Mouse (Mus musculus) C2C12 (cell line): ENCODE measurements at regions not wholly inside any gene's neighbourhood (a gene's known extent, or its start where the extent isn't known, plus 50 kb on each side); places are given as distances from the start of the nearest gene placed in this dataset.
"Not testable (repeated sequence)": the region's sequence is repeated elsewhere in the genome, so short reads cannot be mapped to it uniquely, and the experiment has no call there.

ENCODE experiments used
- H3K27me3 ChIP-seq: one replicate; pipeline ENCODE4 v1.6.1; 2011; ENCODE audit not compliant: control insufficient read depth, insufficient read depth, insufficient read length
- H3K36me3 ChIP-seq: one replicate; pipeline ENCODE4 v1.6.1; 2011; ENCODE audit not compliant: control insufficient read depth, insufficient read depth
- H3K4me3 ChIP-seq: one replicate; pipeline ENCODE4 v1.5.1; 2011; ENCODE audit warnings: mild to moderate bottlenecking, control low read depth; ENCODE audit not compliant: poor library complexity, insufficient read depth, severe bottlenecking
- H3K79me2 ChIP-seq: one replicate; pipeline ENCODE4 v1.6.1; 2011; ENCODE audit not compliant: control insufficient read depth, insufficient read depth
- H3K79me3 ChIP-seq: one replicate; pipeline ENCODE4 v1.6.1; 2011; ENCODE audit warnings: low read depth, control low read depth
- H3ac ChIP-seq: one replicate; pipeline ENCODE3; 2011; ENCODE audit warnings: low read depth; ENCODE audit not compliant: control insufficient read depth, insufficient read length
- CEBPB ChIP-seq: IDR thresholded peaks from one replicate; pipeline ENCODE4 v1.6.1; 2011; ENCODE audit warnings: low read depth, mild to moderate bottlenecking, control low read depth, moderate library complexity
- CTCF ChIP-seq: IDR thresholded peaks from one replicate; pipeline ENCODE4 v1.5.1; 2011; ENCODE audit not compliant: control insufficient read depth, insufficient read depth, insufficient read length
- FOSL1 ChIP-seq: IDR thresholded peaks from one replicate; pipeline ENCODE4 v1.8.0; 2011; ENCODE audit warnings: mild to moderate bottlenecking, low read length; ENCODE audit not compliant: poor library complexity, insufficient read depth, severe bottlenecking
- MAX ChIP-seq: IDR thresholded peaks from one replicate; pipeline ENCODE4 v1.6.1; 2011; ENCODE audit warnings: mild to moderate bottlenecking, control low read depth
- MYOD1 ChIP-seq: IDR thresholded peaks from one replicate; pipeline ENCODE4 v1.6.1; 2011; ENCODE audit warnings: low read depth; ENCODE audit not compliant: control insufficient read depth, insufficient read length
- MYOG ChIP-seq: IDR thresholded peaks from one replicate; pipeline ENCODE4 v1.6.1; 2011; ENCODE audit not compliant: control insufficient read depth, insufficient read length; ENCODE audit errors: extremely low read depth
- USF1 ChIP-seq: IDR thresholded peaks from one replicate; pipeline ENCODE4 v1.6.1; 2011; ENCODE audit warnings: low read depth, mild to moderate bottlenecking, control low read depth, moderate library complexity

- H3K27me3 ChIP-seq, H3K4me3 ChIP-seq, H3ac ChIP-seq, H3K79me2 ChIP-seq, H3K79me3 ChIP-seq, H3K36me3 ChIP-seq: not testable (repeated sequence)
Measured at GRCm38 (mm10) chr11:41090391-41090900, 335.3 kb upstream of the Ccng1 start.

DNA sequence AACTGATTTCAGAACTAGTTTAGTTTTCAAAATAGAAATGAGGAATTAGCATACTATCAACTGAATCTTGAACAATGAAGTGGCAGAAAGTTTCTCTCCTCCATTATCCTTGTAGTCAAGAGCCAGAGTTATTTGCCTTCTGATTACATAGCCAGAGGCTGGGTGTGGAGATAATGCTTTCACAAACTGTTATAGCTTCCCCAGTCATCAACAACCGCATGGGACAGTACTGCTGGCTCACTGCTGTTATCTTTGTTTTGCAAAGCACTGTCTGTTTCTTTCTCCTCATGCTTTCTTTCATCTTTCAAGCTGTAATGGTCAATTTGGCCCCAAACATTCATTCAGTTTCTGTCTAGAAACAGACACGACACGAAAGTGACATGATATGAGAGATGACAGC, 308.5 kb upstream of the Ccng1 start:
- no peak overlapping the region for H3ac ChIP-seq
- no peak for TF ChIP-seq USF1
- no peak for TF ChIP-seq CEBPB
- no peak for TF ChIP-seq MAX
- TF ChIP-seq FOSL1: no peak
- TF ChIP-seq CTCF: no peak
- no peak for TF ChIP-seq MYOG
- no peak for TF ChIP-seq MYOD1

DNA sequence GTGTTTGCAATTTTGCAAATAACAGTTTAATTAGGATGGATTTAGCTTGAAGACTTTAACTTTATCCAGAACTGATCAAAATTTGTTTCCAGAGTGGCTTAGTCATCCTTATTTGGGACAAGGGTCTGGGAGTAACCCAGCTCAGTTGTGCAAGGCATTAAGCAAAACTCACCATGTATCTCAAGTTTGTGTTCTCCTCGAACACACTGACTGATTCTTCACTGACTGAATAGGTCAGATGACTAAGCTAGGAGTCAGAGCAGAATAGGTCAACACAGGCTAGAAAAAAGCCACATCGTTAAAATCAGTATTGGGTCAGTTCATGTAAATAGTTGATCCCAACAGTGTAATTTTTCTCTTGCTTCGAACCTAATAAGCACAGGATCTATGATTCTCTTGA, 302.7 kb upstream of the Ccng1 start:
- no peaks in the 10 kb centered on the region for H3K36me3 ChIP-seq
- peak; percentile 87 for TF ChIP-seq CEBPB
- TF ChIP-seq FOSL1: peak; percentile 82
- no peak for TF ChIP-seq MYOG
- TF ChIP-seq USF1: no peak
- no peak for TF ChIP-seq MYOD1
- TF ChIP-seq CTCF: no peak
- no peak overlapping the region for H3K4me3 ChIP-seq
- H3K79me3 ChIP-seq: no peaks in the 10 kb centered on the region
- H3ac ChIP-seq: no peak overlapping the region
- H3K27me3 ChIP-seq: no peaks in the 10 kb centered on the region
- no peaks in the 10 kb centered on the region for H3K79me2 ChIP-seq

More for the DNA sequence above, 308.5 kb upstream of the Ccng1 start:
- Histone ChIP-seq H3K4me3 (no peak overlapping the region), H3K36me3 (no peaks in the 10 kb centered on the region), H3K27me3 (no peaks in the 10 kb centered on the region), H3K79me2 (no peaks in the 10 kb centered on the region), H3K79me3 (no peaks in the 10 kb centered on the region)

DNA sequence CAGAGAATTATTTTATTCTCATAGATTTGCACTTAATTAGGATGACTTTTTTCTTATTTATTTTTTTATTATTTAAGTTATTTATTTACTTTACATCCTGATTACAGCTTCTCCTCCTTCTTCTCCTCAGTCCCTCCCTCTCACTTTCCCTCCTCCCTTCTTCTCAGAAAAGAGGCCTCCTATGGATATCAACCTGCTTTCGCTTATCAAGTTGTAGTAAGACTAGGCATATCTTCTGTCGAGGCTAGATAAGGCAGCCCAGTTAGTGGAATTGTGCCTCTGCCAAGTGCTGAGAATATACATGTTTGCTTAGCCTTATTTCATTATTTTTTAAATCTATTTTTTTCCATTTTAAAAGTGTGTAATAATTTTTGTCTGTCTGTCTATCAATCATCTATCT, 274.9 kb upstream of the Ccng1 start:
- TF ChIP-seq MYOG (no peak), CEBPB (no peak), CTCF (no peak), MYOD1 (no peak), USF1 (no peak), FOSL1 (no peak), MAX (no peak)
- no peaks in the 10 kb centered on the region for H3K36me3 ChIP-seq
- no peak overlapping the region for H3K4me3 ChIP-seq
- no peaks in the 10 kb centered on the region for H3K79me3 ChIP-seq
- H3ac ChIP-seq: no peak overlapping the region
- no peaks in the 10 kb centered on the region for H3K79me2 ChIP-seq
- H3K27me3 ChIP-seq: no peaks in the 10 kb centered on the region

GRCm38 (mm10) chr11:41010096-41010495, 255.0 kb upstream of the Ccng1 start:
- TF ChIP-seq CTCF (no peak), MYOG (no peak), MYOD1 (no peak), CEBPB (no peak), USF1 (no peak), FOSL1 (no peak), MAX (no peak)
- Histone ChIP-seq H3K36me3 (no peaks in the 10 kb centered on the region), H3K79me3 (no peaks in the 10 kb centered on the region)

GRCm38 (mm10) chr11:40972806-40973205, 217.7 kb upstream of the Ccng1 start:
- Histone ChIP-seq H3K79me3 (no peaks in the 10 kb centered on the region), H3K36me3 (no peaks in the 10 kb centered on the region), H3K79me2 (no peaks in the 10 kb centered on the region), H3ac (no peak overlapping the region), H3K4me3 (no peak overlapping the region), H3K27me3 (no peaks in the 10 kb centered on the region)
- no peak for TF ChIP-seq MYOD1

More at GRCm38 (mm10) chr11:41010096-41010495, 255.0 kb upstream of the Ccng1 start:
- no peaks in the 10 kb centered on the region for H3K79me2 ChIP-seq
- H3K27me3 ChIP-seq: no peaks in the 10 kb centered on the region
- H3K4me3 ChIP-seq: no peak overlapping the region
- H3ac ChIP-seq: no peak overlapping the region

DNA sequence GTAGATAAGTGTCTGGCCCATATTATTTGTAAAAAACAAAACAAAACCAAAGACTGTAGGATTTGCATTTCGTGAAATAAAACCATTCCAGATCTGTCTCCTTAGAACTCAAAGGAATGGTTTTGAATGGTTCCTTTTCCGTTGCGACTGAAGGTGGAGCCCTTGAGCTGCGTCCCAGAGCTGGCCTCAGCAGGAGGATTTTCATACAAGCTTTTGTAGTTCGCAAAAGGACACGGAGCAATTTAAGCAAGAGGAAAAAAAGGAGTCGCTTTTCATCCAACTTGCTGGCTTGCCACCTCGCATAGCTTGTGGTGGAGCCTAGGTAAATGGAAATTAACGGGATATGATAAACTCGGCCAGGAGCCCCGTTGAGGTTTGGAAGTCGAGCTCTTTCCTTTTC, 172.1 kb upstream of the Ccng1 start:
- Histone ChIP-seq H3K36me3 (no peaks in the 10 kb centered on the region), H3K79me3 (no peaks in the 10 kb centered on the region), H3ac (peak overlapping the region; percentile 6), H3K4me3 (no peak overlapping the region), H3K27me3 (no peaks in the 10 kb centered on the region), H3K79me2 (no peaks in the 10 kb centered on the region)
- TF ChIP-seq MYOG (no peak), MYOD1 (no peak), CTCF (no peak), FOSL1 (no peak), CEBPB (no peak), MAX (no peak), USF1 (no peak)
